Mouse (Mus musculus) heart, embryonic 14.5 days (tissue): ENCODE data around the gene Dnajb13. TPM values are rescaled to one million over a fixed set of nuclear protein-coding genes. Genes with fewer than 3 reads are reported as not detected.
"Not testable (repeated sequence)": the region's sequence is repeated elsewhere in the genome, so short reads cannot be mapped to it uniquely, and the experiment has no call there.

ENCODE experiments used
- ATAC-seq: fragments of 200-750 bp; cut with Nextera tagmentation; 2 replicates; pipeline ENCODE4 v1.8.0; 2017; ENCODE audit warnings: low read depth, moderate TSS enrichment; ENCODE audit not compliant: insufficient number of reproducible peaks, insufficient read depth, low FRiP score
- H3K27ac ChIP-seq, 2 experiments: fragments of 200-500 bp in 1 of 2; fragments of 300-500 bp in 1 of 2; sonication (generic) in 1 of 2; replicated peaks in 1 of 2; 2 replicates each; pipeline ENCODE4 v1.5.1; 2012 to 2014; ENCODE audit warnings: low read depth in 2 of 2, low read length in 2 of 2, control low read depth in 1 of 2, mild to moderate bottlenecking in 1 of 2, mixed read lengths in 1 of 2; ENCODE audit not compliant: control insufficient read depth in 1 of 2, insufficient read depth in 1 of 2
- H3K27me3 ChIP-seq: fragments of 300-500 bp; sonication (generic); 2 replicates; pipeline ENCODE4 v1.6.1; 2014; ENCODE audit warnings: mild to moderate bottlenecking, low read length, control low read depth; ENCODE audit not compliant: control insufficient read depth, insufficient read depth
- H3K36me3 ChIP-seq: fragments of 300-500 bp; sonication (generic); 2 replicates; pipeline ENCODE4 v1.6.1; 2014; ENCODE audit warnings: mild to moderate bottlenecking, control low read depth, low read length, mixed read lengths; ENCODE audit not compliant: control insufficient read depth, insufficient read depth
- H3K4me1 ChIP-seq, 2 experiments: fragments of 200-500 bp in 1 of 2; fragments of 300-500 bp in 1 of 2; sonication (generic) in 1 of 2; 2 replicates each; pipeline ENCODE4 v1.6.1; 2012 to 2014; ENCODE audit warnings: low read length in 2 of 2, control low read depth in 1 of 2, mixed read lengths in 1 of 2; ENCODE audit not compliant: control insufficient read depth in 2 of 2, insufficient read depth in 2 of 2
- H3K4me2 ChIP-seq: fragments of 300-500 bp; sonication (generic); 2 replicates; pipeline ENCODE4 v1.6.1; 2014; ENCODE audit warnings: mild to moderate bottlenecking, low read length
- H3K4me3 ChIP-seq, 2 experiments: fragments of 200-500 bp in 1 of 2; fragments of 300-500 bp in 1 of 2; sonication (generic) in 1 of 2; 2 replicates each; pipeline ENCODE4 v1.5.1; 2012 to 2014; ENCODE audit warnings: low read length in 2 of 2, mild to moderate bottlenecking in 2 of 2, control low read depth in 1 of 2, low read depth in 1 of 2, moderate library complexity in 1 of 2; ENCODE audit not compliant: control insufficient read depth in 1 of 2, insufficient read depth in 1 of 2
- H3K9ac ChIP-seq: fragments of 300-500 bp; sonication (generic); 2 replicates; pipeline ENCODE4 v1.6.1; 2014; ENCODE audit warnings: mild to moderate bottlenecking, low read length
- H3K9me3 ChIP-seq: fragments of 300-500 bp; sonication (generic); 2 replicates; pipeline ENCODE4 v1.6.1; 2016; ENCODE audit warnings: low read length, control low read depth; ENCODE audit not compliant: control insufficient read depth
- WGBS: fragments of 180-500 bp; shearing (Covaris S2); extraction: QIAGEN DNeasy Blood & Tissue Kit; methylation state at CpG from one replicate; pipeline ENCODE4 v1.1.7; 2014; 5-methylcytosine and 5-hydroxymethylcytosine counted together
- polyA plus RNA-seq: library from polyadenylated mRNA; unstranded; fragments of >200 nt; fragmentation: Nextera tagmentation; extraction: Ambion mirVana; gene quantifications from 2 replicates; pipeline ENCODE4 v1.2.1, GENCODE M21; 2014

The Dnajb13 gene
- polyA plus RNA-seq, 1 experiment from 2014 or later = not detected

DNA sequence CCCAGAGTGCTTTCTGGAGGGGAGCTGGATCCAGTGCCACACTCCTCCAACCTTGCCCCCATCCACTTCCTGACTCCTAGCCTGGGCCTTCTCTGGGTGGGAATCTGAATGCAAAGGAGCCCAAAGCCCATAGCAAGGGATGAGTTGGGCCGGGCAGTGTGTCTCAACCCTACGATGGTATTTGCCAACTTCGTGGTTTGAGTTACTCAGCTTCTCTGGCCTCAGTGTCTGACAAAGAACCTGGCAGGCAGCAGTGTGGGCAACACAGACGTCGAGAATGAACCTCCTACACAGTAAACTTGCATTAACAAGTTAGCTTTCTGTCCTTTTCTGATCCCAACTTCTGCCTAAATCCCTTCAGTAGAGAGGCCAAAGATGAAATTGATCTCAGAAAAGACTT is 30.3 kb downstream of the Dnajb13 start:
- Histone ChIP-seq H3K27me3 (no peaks in the 10 kb centered on the region), H3K27ac (no peak overlapping the region), H3K9ac (no peak overlapping the region), H3K36me3 (no peaks in the 10 kb centered on the region), H3K4me3 (no peak overlapping the region), H3K9me3 (no peaks in the 10 kb centered on the region), H3K4me1 (peaks cover 5 to 6% of the 10 kb centered on the region in 2 experiments; a peak in 2 of 4 replicates), H3K4me2 (no peak overlapping the region)
- no peak for ATAC-seq
- 82% methylated on average over 5 of the region's 5 CpGs for WGBS

DNA sequence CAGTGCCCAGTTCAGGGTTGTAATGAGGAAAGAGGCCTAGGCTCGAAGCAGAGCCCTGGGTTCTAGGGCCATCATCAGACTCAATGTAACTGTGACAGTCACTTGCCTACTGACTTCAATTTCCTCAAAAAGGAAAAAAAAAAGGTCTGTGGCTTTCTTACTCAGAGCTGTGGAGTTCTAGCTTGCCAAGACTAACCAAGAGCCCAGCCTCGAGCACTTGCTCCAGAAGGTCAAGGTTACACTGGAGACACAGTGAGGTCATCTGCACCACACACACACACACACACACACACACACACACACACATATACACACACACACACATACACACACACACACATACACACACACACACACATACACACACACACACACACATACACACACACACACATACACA is 32.7 kb downstream of the Dnajb13 start:
- H3K27ac ChIP-seq, H3K4me1 ChIP-seq, H3K9ac ChIP-seq, H3K4me3 ChIP-seq, ATAC-seq, H3K9me3 ChIP-seq, H3K27me3 ChIP-seq, H3K4me2 ChIP-seq, H3K36me3 ChIP-seq: not testable (repeated sequence)
- WGBS = 95% methylated on average over 1 of the region's 2 CpGs

DNA sequence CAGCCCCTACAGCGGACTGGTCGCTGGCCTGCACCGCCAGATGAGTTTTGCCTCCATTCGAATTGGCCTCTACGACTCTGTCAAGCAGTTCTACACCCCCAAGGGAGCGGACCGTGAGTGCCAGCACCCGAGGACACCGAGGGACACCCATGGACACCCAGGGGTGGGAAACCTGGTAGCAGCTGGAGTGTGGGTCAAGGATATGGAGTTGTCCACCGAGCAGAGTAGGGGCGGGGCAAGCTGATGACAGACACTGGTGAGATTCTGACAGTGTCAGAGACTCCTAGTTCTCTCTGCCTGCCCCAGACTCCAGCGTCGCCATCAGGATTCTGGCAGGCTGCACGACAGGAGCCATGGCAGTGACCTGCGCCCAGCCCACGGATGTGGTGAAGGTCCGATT is 34.6 kb downstream of the Dnajb13 start:
- Histone ChIP-seq H3K9ac (no peak overlapping the region), H3K4me3 (no peak overlapping the region), H3K4me2 (no peak overlapping the region), H3K4me1 (peaks cover 0 to 2% of the 10 kb centered on the region in 2 experiments; a peak in 2 of 4 replicates), H3K27ac (no peak overlapping the region), H3K9me3 (no peaks in the 10 kb centered on the region), H3K36me3 (no peaks in the 10 kb centered on the region), H3K27me3 (no peaks in the 10 kb centered on the region)
- no peak for ATAC-seq
- 68% methylated on average over 17 of the region's 17 CpGs for WGBS

DNA sequence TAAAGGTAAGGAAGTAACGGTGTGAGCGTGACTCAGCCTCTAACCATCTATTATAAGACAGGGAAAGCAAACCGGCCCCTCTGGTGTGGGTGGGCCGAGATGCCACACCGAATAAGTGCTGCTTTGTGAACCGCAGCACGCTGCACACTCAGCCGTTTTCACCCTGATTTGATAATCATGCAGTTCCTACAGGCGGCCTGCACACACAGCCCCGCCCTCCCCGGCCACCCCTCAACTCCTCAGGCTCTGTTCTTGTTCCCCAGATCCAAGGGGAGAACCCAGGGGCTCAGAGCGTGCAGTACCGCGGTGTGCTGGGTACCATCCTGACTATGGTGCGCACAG is 35.0 kb downstream of the Dnajb13 start:
- no peak overlapping the region for H3K9ac ChIP-seq
- no peaks in the 10 kb centered on the region for H3K27me3 ChIP-seq
- H3K4me2 ChIP-seq = no peak overlapping the region
- ATAC-seq = no peak
- peaks cover 3 to 6% of the 10 kb centered on the region in 2 experiments for H3K4me1 ChIP-seq
- no peak overlapping the region for H3K27ac ChIP-seq
- no peak overlapping the region for H3K4me3 ChIP-seq
- 59% methylated on average over 15 of the region's 15 CpGs for WGBS
- no peaks in the 10 kb centered on the region for H3K36me3 ChIP-seq
- no peaks in the 10 kb centered on the region for H3K9me3 ChIP-seq

DNA sequence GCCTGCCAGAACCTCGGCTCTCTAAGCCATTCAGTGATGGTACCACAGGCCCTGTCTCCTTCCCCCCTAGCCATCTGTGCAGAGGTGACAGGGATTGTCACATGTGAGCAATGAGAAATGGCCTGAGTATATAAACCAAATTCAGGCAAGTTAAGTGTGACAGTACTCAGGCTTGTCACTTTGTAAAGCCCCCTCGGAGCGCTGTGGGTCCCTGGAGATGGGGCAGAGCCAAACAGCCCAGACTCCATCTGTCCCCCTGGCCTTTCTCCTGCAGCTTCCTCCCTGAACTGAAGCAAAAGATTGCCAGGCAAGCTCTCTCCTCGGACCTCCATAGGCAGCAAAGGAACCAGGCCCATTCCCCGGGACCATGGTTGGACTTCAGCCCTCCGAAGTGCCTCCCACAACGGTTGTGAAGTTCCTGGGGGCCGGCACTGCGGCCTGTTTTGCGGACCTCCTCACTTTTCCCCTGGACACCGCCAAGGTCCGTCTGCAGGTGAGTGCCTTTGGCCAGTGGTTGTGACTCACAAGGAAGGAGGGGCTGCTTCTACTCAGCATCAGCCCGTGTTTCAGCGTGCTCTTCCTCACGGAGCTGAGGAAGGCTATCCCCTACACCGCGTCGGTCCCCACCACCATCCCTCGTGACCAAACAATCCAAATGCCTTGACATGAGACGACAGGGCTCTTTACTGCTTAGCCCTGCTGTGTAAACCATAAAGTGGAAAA is 35.5 kb downstream of the Dnajb13 start:
- no peak overlapping the region for H3K27ac ChIP-seq
- WGBS = 75% methylated on average over 20 of the region's 20 CpGs
- no peaks in the 10 kb centered on the region for H3K36me3 ChIP-seq
- no peak for ATAC-seq
- no peak overlapping the region for H3K4me2 ChIP-seq
- peaks cover 7 to 10% of the 10 kb centered on the region in 2 experiments for H3K4me1 ChIP-seq
- no peaks in the 10 kb centered on the region for H3K27me3 ChIP-seq
- no peak overlapping the region for H3K9ac ChIP-seq
- no peak overlapping the region for H3K4me3 ChIP-seq
- no peaks in the 10 kb centered on the region for H3K9me3 ChIP-seq

- peak overlapping the region; percentile 20 to 50; a peak in 1 of 4 replicates for H3K27ac ChIP-seq
- no peak overlapping the region for H3K9ac ChIP-seq
- WGBS = 22% methylated on average over 1 of the region's 1 CpGs
- peaks cover under 1% of the 10 kb centered on the region for H3K36me3 ChIP-seq
- no peaks in the 10 kb centered on the region for H3K27me3 ChIP-seq
- no peaks in the 10 kb centered on the region for H3K9me3 ChIP-seq
- no peak overlapping the region for H3K4me3 ChIP-seq
- peaks cover 15 to 19% of the 10 kb centered on the region in 2 experiments for H3K4me1 ChIP-seq
- no peak overlapping the region for H3K4me2 ChIP-seq
- peak; percentile 45; the same call in 1 of the 2 replicates for ATAC-seq
Measured at GRCm38 (mm10) chr7:100474680-100475079, 40.1 kb downstream of the Dnajb13 start.

DNA sequence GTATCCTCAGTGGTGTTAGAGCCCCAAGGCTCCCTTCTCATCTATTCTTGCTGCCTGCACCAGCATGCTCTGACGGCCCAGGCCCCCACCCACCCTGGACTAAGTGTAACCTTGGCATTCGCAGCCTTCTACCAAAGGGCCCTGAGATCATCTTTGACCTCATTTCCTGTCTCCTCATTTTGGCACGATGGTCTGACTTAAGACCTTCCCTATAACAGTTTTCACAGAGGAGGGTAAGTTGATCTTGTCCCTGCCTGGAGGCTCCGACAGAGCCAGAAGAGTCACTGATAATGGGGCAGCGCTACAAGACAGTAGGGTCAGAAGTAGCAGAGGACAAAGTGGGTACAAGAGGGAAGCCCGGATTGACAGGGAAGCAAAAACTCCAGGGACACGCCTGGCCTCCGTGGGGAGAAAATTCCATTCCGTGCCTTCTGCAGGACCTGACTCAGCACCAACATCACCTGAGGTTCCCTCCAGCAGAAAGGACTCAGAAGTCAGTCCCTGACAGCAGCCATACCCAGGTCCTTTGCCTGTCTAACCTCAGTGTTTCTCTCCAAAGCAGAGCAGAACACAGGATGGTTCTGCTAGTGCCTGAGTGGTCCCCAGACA is 40.8 kb downstream of the Dnajb13 start:
- 53% methylated on average over 9 of the region's 9 CpGs for WGBS
- H3K4me2 ChIP-seq = no peak overlapping the region
- no peak overlapping the region for H3K9ac ChIP-seq
- H3K9me3 ChIP-seq = no peaks in the 10 kb centered on the region
- no peak for ATAC-seq
- H3K4me1 ChIP-seq = peaks cover 15 to 21% of the 10 kb centered on the region in 2 experiments
- no peaks in the 10 kb centered on the region for H3K27me3 ChIP-seq
- no peak overlapping the region for H3K27ac ChIP-seq
- no peak overlapping the region for H3K4me3 ChIP-seq
- H3K36me3 ChIP-seq = peaks cover 8% of the 10 kb centered on the region
